Comparison of ENCODE assay signal across 9 mouse cellular contexts in the genomic region with DNA sequence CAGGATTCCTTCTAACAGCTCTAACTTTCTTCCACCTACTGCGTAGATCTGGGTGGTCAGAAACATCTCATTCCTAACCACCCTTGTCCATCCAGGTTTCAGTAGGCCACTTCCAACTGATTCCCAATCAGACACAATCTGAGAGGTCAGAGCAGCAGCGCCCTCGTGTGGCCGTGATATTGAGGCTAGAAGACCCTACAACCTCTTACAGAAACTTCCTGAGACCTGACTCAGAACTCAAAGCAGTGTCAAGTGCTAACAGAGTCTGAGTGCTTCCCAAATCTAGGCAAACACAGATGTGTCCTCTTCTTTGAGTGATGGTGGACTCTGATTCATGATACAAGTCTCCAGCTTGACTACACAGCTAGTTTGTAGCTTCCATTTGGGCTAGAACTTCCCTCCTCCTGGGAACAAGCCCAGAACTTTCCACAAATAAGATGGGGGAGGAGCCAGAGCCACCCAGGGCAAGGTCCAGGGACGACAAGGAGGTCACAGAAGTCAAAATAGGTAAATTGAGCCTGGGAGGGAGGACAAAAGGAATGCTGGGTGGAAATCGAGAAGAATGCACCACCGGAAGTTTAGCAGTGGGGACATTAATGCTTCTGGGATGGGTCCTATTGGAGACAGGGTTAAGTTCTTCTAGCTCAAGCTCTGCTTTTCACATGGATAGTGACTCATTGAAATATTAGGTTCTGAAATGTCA. TPM values are rescaled to one million over a fixed set of nuclear protein-coding genes. Genes with fewer than 3 reads are reported as not detected.
DNase-seq lines count a peak whose midpoint lies in the region; ATAC-seq and TF ChIP-seq lines count a peak whose summit lies in the region.
"Had no signal": no experiment of that assay in that cellular context is flagged by ENCODE, and none has a peak within 500 bp of the region (broad histone marks: within the 10 kb centered on the region; RNA-seq: fewer than 3 reads in every experiment).

No protein-coding gene starts in this region.

- no peak for TF ChIP-seq POLR2A in brain, embryonic 14.5 days (IDR thresholded peaks at IDR 0.05; ENCODE audit: borderline replicate concordance, extremely low read depth, insufficient read depth, insufficient read length, poor library complexity, severe bottlenecking)

- WGBS in intestine, embryonic 15.5 days: 26% methylated on average over 7 of the region's 7 CpGs
- 34% methylated on average over 7 of the region's 7 CpGs for WGBS in midbrain, postnatal 0 days
- 26% methylated on average over 7 of the region's 7 CpGs for WGBS in stomach, postnatal 0 days

- no peak overlapping the region for H3K27ac ChIP-seq in intestine, embryonic 15.5 days
- H3K27ac ChIP-seq in midbrain, postnatal 0 days (ENCODE audit: low read depth, low read length): no peak overlapping the region
- H3K27ac ChIP-seq in stomach, postnatal 0 days (replicated peaks): no peak overlapping the region

- TF ChIP-seq CTCF in brain, embryonic 14.5 days (IDR thresholded peaks at IDR 0.05; ENCODE audit: borderline replicate concordance, extremely low read depth, insufficient read depth, insufficient read length): peak; percentile 80
- peak; percentile 84 for TF ChIP-seq CTCF in midbrain, postnatal 0 days (IDR thresholded peaks at IDR 0.05)
- TF ChIP-seq CTCF in stomach, postnatal 0 days (IDR thresholded peaks at IDR 0.05; ENCODE audit: low read depth): peak; percentile 91

- DNase-seq in CD4-positive, CD25-positive, alpha-beta regulatory T cell, adult 2 months (ENCODE audit: low read depth, low spot score): peak; percentile 81
- DNase-seq in brain, embryonic 14.5 days (ENCODE audit: low read depth): peak; percentile 85
- DNase-seq in forelimb bud, embryonic 11.5 days (ENCODE audit: low read depth, low spot score): peak; percentile 78
- DNase-seq in left cerebral cortex, postnatal 10 days (ENCODE audit: extremely low spot score in 1 of 2, low spot score in 2 of 2): peak; percentile 43 to 81
- DNase-seq in midbrain, postnatal 0 days (ENCODE audit: low spot score): peak; percentile 84
- peak; percentile 78 for DNase-seq in stomach, postnatal 0 days (ENCODE audit: low spot score)

- no peaks in the 10 kb centered on the region for H3K36me3 ChIP-seq in intestine, embryonic 15.5 days
- no peaks in the 10 kb centered on the region for H3K36me3 ChIP-seq in midbrain, postnatal 0 days (ENCODE audit: insufficient read depth, low read length)
- no peaks in the 10 kb centered on the region for H3K36me3 ChIP-seq in stomach, postnatal 0 days (ENCODE audit: control insufficient read depth, insufficient read depth, low read length)

- H3K9me3 ChIP-seq in intestine, embryonic 15.5 days: no peaks in the 10 kb centered on the region
- no peaks in the 10 kb centered on the region for H3K9me3 ChIP-seq in midbrain, postnatal 0 days (ENCODE audit: low read length)
- H3K9me3 ChIP-seq in stomach, postnatal 0 days (ENCODE audit: control insufficient read depth, low read length): no peaks in the 10 kb centered on the region
- H3K9me3 ChIP-seq: megakaryocyte, embryonic 14.5 days had no signal

- ATAC-seq in CD4-positive, CD25-positive, alpha-beta regulatory T cell, adult 4 months: no peak
- ATAC-seq in intestine, embryonic 15.5 days: peak; percentile 61
- no peak for ATAC-seq in midbrain, postnatal 0 days (ENCODE audit: low FRiP score)
- ATAC-seq in stomach, postnatal 0 days (ENCODE audit: low FRiP score, low TSS enrichment): peak; percentile 63; the same call in 1 of the 2 replicates

- H3K4me1 ChIP-seq in intestine, embryonic 15.5 days (replicated peaks): no peaks in the 10 kb centered on the region
- H3K4me1 ChIP-seq in midbrain, postnatal 0 days (ENCODE audit: insufficient read depth, low read length): no peaks in the 10 kb centered on the region
- H3K4me1 ChIP-seq in stomach, postnatal 0 days (replicated peaks; ENCODE audit: control insufficient read depth, insufficient read depth): no peaks in the 10 kb centered on the region

- intact Hi-C loops in left cerebral cortex, postnatal 10 days (cut with DNase I): no loop called here

- no peak overlapping the region for H3K4me2 ChIP-seq in intestine, embryonic 15.5 days (replicated peaks)
- H3K4me2 ChIP-seq in midbrain, postnatal 0 days (ENCODE audit: low read depth, low read length, poor library complexity, severe bottlenecking): no peak overlapping the region
- H3K4me2 ChIP-seq in stomach, postnatal 0 days (replicated peaks; ENCODE audit: low read depth): no peak overlapping the region

- H3K4me3 ChIP-seq in intestine, embryonic 15.5 days (replicated peaks): no peak overlapping the region
- no peak overlapping the region for H3K4me3 ChIP-seq in midbrain, postnatal 0 days (ENCODE audit: low read depth, low read length)
- no peak overlapping the region for H3K4me3 ChIP-seq in stomach, postnatal 0 days (ENCODE audit: low read depth, low read length)
- H3K4me3 ChIP-seq: megakaryocyte, embryonic 14.5 days had no signal

- H3K9ac ChIP-seq in intestine, embryonic 15.5 days: no peak overlapping the region
- H3K9ac ChIP-seq in midbrain, postnatal 0 days (replicated peaks; ENCODE audit: low read length, poor library complexity, severe bottlenecking): no peak overlapping the region
- no peak overlapping the region for H3K9ac ChIP-seq in stomach, postnatal 0 days (ENCODE audit: low read length)

- no peaks in the 10 kb centered on the region for H3K27me3 ChIP-seq in intestine, embryonic 15.5 days (replicated peaks)
- H3K27me3 ChIP-seq in midbrain, postnatal 0 days (ENCODE audit: insufficient read depth, low read length): no peaks in the 10 kb centered on the region
- H3K27me3 ChIP-seq in stomach, postnatal 0 days (ENCODE audit: control insufficient read depth, insufficient read depth, low read length): no peaks in the 10 kb centered on the region
- H3K27me3 ChIP-seq: megakaryocyte, embryonic 14.5 days had no signal

- no peak for TF ChIP-seq EP300 in stomach, postnatal 0 days (optimal IDR thresholded peaks at IDR 0.05)

RNA-seq across cellular contexts. Expression of a gene that starts 3.8 kb away (rescaled TPM):
- not detected for polyA plus RNA-seq in CD4-positive, CD25-positive, alpha-beta regulatory T cell, adult 4 months (2017; shearing (Covaris generic))
- polyA plus RNA-seq in brain, embryonic 14.5 days (2012; rRNA removed): 352 and 386 TPM in 2 replicates
- polyA plus RNA-seq in intestine, embryonic 15.5 days (2015; fragmentation: Nextera tagmentation; extraction: Ambion mirVana): 49.9 and 57.6 TPM in 2 replicates
- 10 to 100 TPM; 68.8 to 72.1 TPM for total RNA-seq in left cerebral cortex, postnatal 10 days (2021)
- total RNA-seq in midbrain, postnatal 0 days (2014; rRNA removed): 140 and 182 TPM in 2 replicates
- 166 and 171 TPM in 2 replicates for polyA plus RNA-seq in midbrain, postnatal 0 days (2015; fragmentation: Nextera tagmentation; extraction: Ambion mirVana)
- polyA plus RNA-seq in stomach, postnatal 0 days (2015; fragmentation: Nextera tagmentation; extraction: Ambion mirVana): 9.9 and 10.0 TPM in 2 replicates

RNA-seq across cellular contexts. Expression of a gene that starts 7.8 kb away (rescaled TPM):
- not detected for polyA plus RNA-seq in CD4-positive, CD25-positive, alpha-beta regulatory T cell, adult 4 months (2017; shearing (Covaris generic))
- polyA plus RNA-seq in brain, embryonic 14.5 days (2012; rRNA removed): 13.4 and 16.0 TPM in 2 replicates
- 0.24 and 0.28 TPM in 2 replicates for polyA plus RNA-seq in intestine, embryonic 15.5 days (2015; fragmentation: Nextera tagmentation; extraction: Ambion mirVana)
- total RNA-seq in left cerebral cortex, postnatal 10 days (2021): 1 to 10 TPM; 3.6 to 3.9 TPM
- 2.0 and 4.3 TPM in 2 replicates for total RNA-seq in midbrain, postnatal 0 days (2014; rRNA removed)
- 1.3 and 1.6 TPM in 2 replicates for polyA plus RNA-seq in midbrain, postnatal 0 days (2015; fragmentation: Nextera tagmentation; extraction: Ambion mirVana)
- 0.05 and 0.08 TPM in 2 replicates for polyA plus RNA-seq in stomach, postnatal 0 days (2015; fragmentation: Nextera tagmentation; extraction: Ambion mirVana)

RNA-seq across cellular contexts. Expression of a gene that starts 16.1 kb away (rescaled TPM):
- polyA plus RNA-seq in CD4-positive, CD25-positive, alpha-beta regulatory T cell, adult 4 months (2017; shearing (Covaris generic)): not detected
- polyA plus RNA-seq in brain, embryonic 14.5 days (2012; rRNA removed): 1.5 and 1.6 TPM in 2 replicates
- not detected in 2 replicates for polyA plus RNA-seq in intestine, embryonic 15.5 days (2015; fragmentation: Nextera tagmentation; extraction: Ambion mirVana)
- under 1 TPM in 1 of 2 experiments, not detected in 1; 0.87 TPM for total RNA-seq in left cerebral cortex, postnatal 10 days (2021)
- not detected in 2 replicates for total RNA-seq in midbrain, postnatal 0 days (2014; rRNA removed)
- polyA plus RNA-seq in midbrain, postnatal 0 days (2015; fragmentation: Nextera tagmentation; extraction: Ambion mirVana): 0.39 and 0.52 TPM in 2 replicates
- polyA plus RNA-seq in stomach, postnatal 0 days (2015; fragmentation: Nextera tagmentation; extraction: Ambion mirVana): not detected in 2 replicates

RNA-seq across cellular contexts. Expression of a gene that starts 26.0 kb away (rescaled TPM):
- not detected for polyA plus RNA-seq in CD4-positive, CD25-positive, alpha-beta regulatory T cell, adult 4 months (2017; shearing (Covaris generic))
- not detected in 2 replicates for polyA plus RNA-seq in brain, embryonic 14.5 days (2012; rRNA removed)
- 0.13 and 0.14 TPM in 2 replicates for polyA plus RNA-seq in intestine, embryonic 15.5 days (2015; fragmentation: Nextera tagmentation; extraction: Ambion mirVana)
- total RNA-seq in left cerebral cortex, postnatal 10 days (2021): 10 to 100 TPM in 1 of 2 experiments, 1 to 10 TPM in 1; 3.7 to 11.2 TPM
- total RNA-seq in midbrain, postnatal 0 days (2014; rRNA removed): not detected in 2 replicates
- 0.95 and 1.1 TPM in 2 replicates for polyA plus RNA-seq in midbrain, postnatal 0 days (2015; fragmentation: Nextera tagmentation; extraction: Ambion mirVana)
- polyA plus RNA-seq in stomach, postnatal 0 days (2015; fragmentation: Nextera tagmentation; extraction: Ambion mirVana): 0.08 TPM in 1 of 2 replicates, not detected in the other

RNA-seq across cellular contexts. Expression of a gene that starts 38.8 kb away (rescaled TPM):
- polyA plus RNA-seq in CD4-positive, CD25-positive, alpha-beta regulatory T cell, adult 4 months (2017; shearing (Covaris generic)): 1 to 10 TPM; 5.5 to 8.2 TPM
- 3.5 TPM in 2 replicates for polyA plus RNA-seq in brain, embryonic 14.5 days (2012; rRNA removed)
- polyA plus RNA-seq in intestine, embryonic 15.5 days (2015; fragmentation: Nextera tagmentation; extraction: Ambion mirVana): 6.3 TPM in 2 replicates
- 1 to 10 TPM; 2.8 to 3.5 TPM for total RNA-seq in left cerebral cortex, postnatal 10 days (2021)
- 2.1 and 3.5 TPM in 2 replicates for total RNA-seq in midbrain, postnatal 0 days (2014; rRNA removed)
- polyA plus RNA-seq in midbrain, postnatal 0 days (2015; fragmentation: Nextera tagmentation; extraction: Ambion mirVana): 2.8 and 3.0 TPM in 2 replicates
- polyA plus RNA-seq in stomach, postnatal 0 days (2015; fragmentation: Nextera tagmentation; extraction: Ambion mirVana): 4.5 and 5.2 TPM in 2 replicates

Comparison
In these comparisons a context has a peak if more than half of its experiments do, and no peak if none do; other contexts are left out.
1. ATAC-seq: peak in intestine, embryonic 15.5 days (single experiment) and stomach, postnatal 0 days (single experiment); none in CD4-positive, CD25-positive, alpha-beta regulatory T cell, adult 4 months (single experiment) and midbrain, postnatal 0 days (single experiment).
2. RNA of a gene that starts 3.8 kb away (polyA plus RNA-seq): 352 to 386 TPM in brain, embryonic 14.5 days, 166 to 171 TPM in midbrain, postnatal 0 days, 49.9 to 57.6 TPM in intestine, embryonic 15.5 days and 9.9 to 10.0 TPM in stomach, postnatal 0 days; not detected in CD4-positive, CD25-positive, alpha-beta regulatory T cell, adult 4 months; every median in the first group is over 10 times any median in the second.
3. Peak in every context shown above with its lines, with median percentiles within 50 percentile points of each other: DNase-seq and CTCF ChIP-seq.